Mouse (Mus musculus) ES-E14 (cell line): ENCODE results near the gene Zfp612. TPM values are rescaled to one million over a fixed set of nuclear protein-coding genes. Genes with fewer than 3 reads are reported as not detected.

Source experiments
- DNase-seq: peaks from one replicate; pipeline ENCODE4 v3.0.0-alpha.2; 2013; ENCODE audit warnings: low read depth, low spot score
- H3K27ac ChIP-seq: 2 replicates; pipeline ENCODE4 v1.5.1; 2012; ENCODE audit warnings: low read depth, mild to moderate bottlenecking, low read length, moderate library complexity, mixed read lengths; ENCODE audit not compliant: poor library complexity, insufficient read depth, severe bottlenecking
- H3K36me3 ChIP-seq: 2 replicates; pipeline ENCODE4 v1.6.1; 2012; ENCODE audit warnings: mild to moderate bottlenecking, low read length, moderate library complexity, mixed read lengths; ENCODE audit not compliant: control insufficient read depth, poor library complexity, insufficient read depth, severe bottlenecking
- H3K4me1 ChIP-seq, 2 experiments: fragments of 150-350 bp in 1 of 2; sonication (generic) in 1 of 2; 2 replicates each; pipeline ENCODE4 v1.6.1; 2012; ENCODE audit warnings: low read length in 2 of 2, mild to moderate bottlenecking in 1 of 2, mixed read lengths in 1 of 2; ENCODE audit not compliant: control insufficient read depth in 2 of 2, insufficient read depth in 2 of 2, poor library complexity in 1 of 2
- H3K4me3 ChIP-seq, 2 experiments: fragments of 150-350 bp in 1 of 2; sonication (generic) in 1 of 2; 2 replicates each; pipeline ENCODE4 v1.5.1; 2012; ENCODE audit warnings: low read length in 2 of 2, low read depth in 1 of 2, mild to moderate bottlenecking in 1 of 2, mixed read lengths in 1 of 2; ENCODE audit not compliant: insufficient read depth in 1 of 2, poor library complexity in 1 of 2, severe bottlenecking in 1 of 2
- H3K9ac ChIP-seq: 2 replicates; pipeline ENCODE4 v1.6.1; 2012; ENCODE audit warnings: low read depth, mild to moderate bottlenecking, low read length, mixed read lengths; ENCODE audit not compliant: poor library complexity, insufficient read depth, severe bottlenecking
- H3K9me3 ChIP-seq: fragments of 150-350 bp; sonication (generic); 2 replicates; pipeline ENCODE4 v1.6.1; 2012; ENCODE audit warnings: low read depth, mild to moderate bottlenecking, low read length; ENCODE audit not compliant: control insufficient read depth, insufficient read depth
- CHD2 ChIP-seq: IDR thresholded peaks from 2 replicates; pipeline ENCODE4 v1.6.1; 2014; ENCODE audit warnings: mild to moderate bottlenecking, low read depth, low read length, inconsistent platforms
- HCFC1 ChIP-seq: IDR thresholded peaks from 2 replicates; pipeline ENCODE4 v1.6.1; 2012; ENCODE audit warnings: low read length, inconsistent platforms, borderline replicate concordance; ENCODE audit not compliant: insufficient read depth
- MAFK ChIP-seq: IDR thresholded peaks from 2 replicates; pipeline ENCODE4 v1.6.1; 2014; ENCODE audit warnings: mild to moderate bottlenecking, low read depth, low read length, inconsistent platforms; ENCODE audit not compliant: insufficient read depth
- ZC3H11A ChIP-seq: IDR thresholded peaks from 2 replicates; pipeline ENCODE4 v1.6.1; 2012; ENCODE audit warnings: low read depth, mild to moderate bottlenecking, inconsistent platforms, low read length, borderline replicate concordance
- ZNF384 ChIP-seq: IDR thresholded peaks from 2 replicates; pipeline ENCODE4 v1.6.1; 2012; ENCODE audit warnings: low read depth, low read length, inconsistent platforms
- in situ Hi-C, 2 experiments: fragments of 600-800 bp; cut with MboI; formaldehyde crosslinking; loops; one replicate each; pipeline ENCODE4 v1.15.1; 2025; ENCODE audit warnings: low sequenced_read_pairs in 2 of 2, inconsistent platforms in 1 of 2; ENCODE audit not compliant: unreplicated experiment in 2 of 2
- total RNA-seq: library from RNA; depleted of rRNA; stranded (reverse); fragments of 300-350 nt; gene quantifications from 2 replicates; pipeline ENCODE4 v1.2.3, GENCODE M21; 2012

Zfp612 gene
- total RNA-seq, 1 experiment = 3.9 TPM

DNA sequence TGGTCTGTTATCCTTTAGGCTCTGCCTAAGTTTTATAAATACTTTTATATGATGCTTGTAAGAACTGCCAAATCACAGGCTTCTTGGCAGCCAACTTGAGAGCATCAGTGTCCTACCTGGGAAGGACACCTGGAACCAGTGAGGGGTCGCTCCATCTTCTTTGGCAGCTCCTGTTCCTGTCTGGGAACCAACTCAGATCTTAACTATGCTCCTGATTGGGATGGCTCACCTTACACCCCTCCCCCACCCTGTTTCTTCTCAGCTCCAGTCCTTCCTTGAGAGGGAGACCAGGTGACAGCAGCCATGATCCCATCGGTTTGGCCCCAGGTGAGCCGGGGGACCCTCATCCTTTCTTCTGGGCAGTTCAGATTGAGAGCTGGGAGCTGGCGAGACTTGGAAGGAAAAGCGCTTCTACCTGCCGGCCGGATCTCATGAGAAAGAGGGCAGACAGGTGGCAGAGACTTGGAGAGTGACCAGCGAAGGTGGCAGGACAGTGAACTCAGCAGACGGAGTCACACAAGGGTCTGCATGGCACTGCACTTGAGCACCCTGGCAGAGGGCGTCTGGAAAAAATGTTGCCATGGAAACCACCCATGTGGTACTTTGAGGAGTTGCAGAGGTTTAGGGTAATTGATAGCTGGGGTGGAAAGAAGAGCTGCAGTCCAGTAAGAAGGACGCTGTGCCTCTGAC is 3.0 kb downstream of the Zfp612 start:
- H3K27ac ChIP-seq = no peak overlapping the region
- H3K9me3 ChIP-seq = no peaks in the 10 kb centered on the region
- TF ChIP-seq HCFC1 = no peak
- no peak for TF ChIP-seq ZNF384
- no peak for TF ChIP-seq ZC3H11A
- TF ChIP-seq CHD2 = no peak
- TF ChIP-seq MAFK = no peak
- no peak overlapping the region for H3K9ac ChIP-seq
- DNase-seq = no peak
- H3K36me3 ChIP-seq = peaks cover 10% of the 10 kb centered on the region
- in situ Hi-C loops = no loop called here
- no peak overlapping the region for H3K4me3 ChIP-seq
- H3K4me1 ChIP-seq = peaks cover 0 to 2% of the 10 kb centered on the region in 2 experiments; a peak in 1 of 4 replicates

DNA sequence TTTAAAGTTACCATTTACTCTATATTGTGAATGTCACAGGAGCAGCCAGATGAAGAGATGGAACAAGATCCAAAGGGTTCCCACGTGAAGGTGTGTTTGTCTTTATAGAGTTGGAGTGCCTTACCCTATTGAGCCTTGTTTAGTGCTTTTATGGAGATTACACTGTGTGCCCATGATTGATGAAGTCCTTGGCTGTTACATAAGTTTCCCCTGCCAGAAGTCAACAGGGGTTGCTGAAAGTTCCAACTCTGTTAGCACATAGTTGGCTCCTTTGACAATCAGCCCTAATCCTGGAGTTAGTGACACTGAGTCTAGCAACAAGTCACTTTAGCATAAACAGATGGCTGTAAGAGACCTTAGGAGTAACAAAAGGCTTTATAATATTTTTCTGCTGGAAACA is 12.3 kb downstream of the Zfp612 start:
- in situ Hi-C loops = no loop called here
- Histone ChIP-seq H3K9ac (no peak overlapping the region), H3K27ac (no peak overlapping the region), H3K4me3 (no peak overlapping the region), H3K9me3 (no peaks in the 10 kb centered on the region), H3K4me1 (no peaks in the 10 kb centered on the region), H3K36me3 (peaks cover 11% of the 10 kb centered on the region)
- no peak for DNase-seq
- no peak for TF ChIP-seq CHD2
- no peak for TF ChIP-seq ZC3H11A
- no peak for TF ChIP-seq ZNF384
- no peak for TF ChIP-seq HCFC1
- TF ChIP-seq MAFK = no peak

DNA sequence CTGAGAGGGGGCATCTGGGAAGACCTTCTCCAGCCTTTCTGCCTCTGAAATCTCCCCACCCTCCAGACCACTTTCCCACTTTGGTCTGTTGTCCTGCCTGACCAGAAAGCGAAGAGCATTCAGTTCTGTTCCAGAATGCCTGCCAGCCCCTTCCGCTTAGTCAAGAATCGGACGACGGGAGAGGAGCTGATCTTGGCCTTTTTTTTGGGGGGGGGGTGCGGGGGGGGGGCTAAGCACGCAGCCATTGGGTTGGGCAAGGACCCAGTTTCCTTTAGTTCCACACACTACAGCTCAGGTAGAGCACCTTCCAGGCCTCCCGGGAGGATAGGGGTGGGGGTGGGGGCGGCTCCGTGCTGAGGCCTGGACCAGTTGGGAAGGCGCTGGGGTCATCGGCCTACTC is 21.4 kb downstream of the Zfp612 start, which contains the start of gene Gm21964:
Gene Gm21964, plus strand, starts transcription at position 301 of the 400 bp plus-strand sequence.
- Histone ChIP-seq H3K9me3 (no peaks in the 10 kb centered on the region), H3K4me1 (no peaks in the 10 kb centered on the region), H3K9ac (no peak within 1 kb of the TSS), H3K36me3 (no peaks in the 10 kb centered on the region), H3K4me3 (no peak within 1 kb of the TSS), H3K27ac (no peak within 1 kb of the TSS)
- no peak for TF ChIP-seq ZC3H11A
- no peak for TF ChIP-seq MAFK
- TF ChIP-seq HCFC1 = no peak
- TF ChIP-seq CHD2 = no peak
- no peak for TF ChIP-seq ZNF384
- in situ Hi-C loops = no loop called here
- DNase-seq = no peak

DNA sequence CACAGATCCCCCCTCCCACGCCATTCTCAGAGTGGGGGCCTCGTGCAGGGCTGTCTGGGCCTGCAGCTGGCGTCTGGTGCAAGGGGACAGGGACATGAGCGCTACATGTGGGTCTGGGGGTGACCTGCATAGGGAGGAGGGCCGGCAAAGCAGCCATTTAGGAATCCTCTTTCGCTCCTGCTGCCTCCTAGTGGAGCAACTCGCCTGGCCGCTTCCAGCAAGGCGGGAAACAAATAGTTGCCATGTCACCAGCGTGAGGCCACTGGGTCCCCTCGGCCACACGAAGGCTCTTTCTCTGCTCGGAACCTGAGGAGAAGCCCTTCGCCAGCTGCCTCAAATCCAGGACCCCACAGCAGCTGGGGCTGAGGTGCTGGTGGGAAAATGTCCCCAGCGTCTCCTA is 22.1 kb downstream of the Zfp612 start:
- H3K36me3 ChIP-seq = no peaks in the 10 kb centered on the region
- H3K9me3 ChIP-seq = no peaks in the 10 kb centered on the region
- DNase-seq = no peak
- no peak overlapping the region for H3K9ac ChIP-seq
- no peak overlapping the region for H3K4me3 ChIP-seq
- in situ Hi-C loops = no loop called here
- H3K4me1 ChIP-seq = no peaks in the 10 kb centered on the region
- no peak overlapping the region for H3K27ac ChIP-seq
- TF ChIP-seq CHD2 (no peak), MAFK (no peak), HCFC1 (no peak), ZC3H11A (no peak), ZNF384 (no peak)

DNA sequence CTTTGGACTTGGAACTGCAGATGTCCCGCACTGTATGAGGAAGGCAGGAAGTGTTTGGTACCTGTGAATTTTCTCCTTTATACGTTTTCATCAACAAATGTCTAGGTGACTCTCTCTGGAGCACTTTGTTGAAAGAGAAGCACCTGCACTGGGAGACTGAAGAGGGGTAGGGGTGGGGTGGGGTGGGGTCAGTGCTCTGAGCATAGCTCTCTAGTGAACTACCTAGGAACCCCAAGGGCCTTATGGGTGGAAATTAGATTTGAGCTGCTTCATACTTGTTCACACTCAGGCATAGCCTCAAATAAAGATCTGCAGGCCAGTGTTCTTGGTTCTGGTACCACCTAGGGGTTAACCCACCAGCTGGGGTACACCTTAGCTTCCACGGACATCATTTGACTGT is 23.1 kb downstream of the Zfp612 start, which contains the start of gene Gm17720:
Gene Gm17720, minus strand, starts transcription at position 101 of the 400 bp plus-strand sequence.
- Histone ChIP-seq H3K9me3 (no peaks in the 10 kb centered on the region), H3K36me3 (no peaks in the 10 kb centered on the region), H3K27ac (no peak within 1 kb of the TSS), H3K9ac (no peak within 1 kb of the TSS), H3K4me3 (no peak within 1 kb of the TSS), H3K4me1 (no peaks in the 10 kb centered on the region)
- no peak for DNase-seq
- TF ChIP-seq MAFK = no peak
- TF ChIP-seq HCFC1 = no peak
- no peak for TF ChIP-seq ZNF384
- TF ChIP-seq ZC3H11A = no peak
- TF ChIP-seq CHD2 = no peak
- in situ Hi-C loops = no loop called here
